Mouse (Mus musculus) lung, postnatal 36 days (tissue): ENCODE results near the gene Rraga.
"Not testable (repeated sequence)": the region's sequence is repeated elsewhere in the genome, so short reads cannot be mapped to it uniquely, and the experiment has no call there.

ENCODE experiments used
- DNase-seq: peaks from one replicate; pipeline ENCODE4 v3.0.0; 2022; ENCODE audit warnings: mixed read lengths

Rraga gene

DNA sequence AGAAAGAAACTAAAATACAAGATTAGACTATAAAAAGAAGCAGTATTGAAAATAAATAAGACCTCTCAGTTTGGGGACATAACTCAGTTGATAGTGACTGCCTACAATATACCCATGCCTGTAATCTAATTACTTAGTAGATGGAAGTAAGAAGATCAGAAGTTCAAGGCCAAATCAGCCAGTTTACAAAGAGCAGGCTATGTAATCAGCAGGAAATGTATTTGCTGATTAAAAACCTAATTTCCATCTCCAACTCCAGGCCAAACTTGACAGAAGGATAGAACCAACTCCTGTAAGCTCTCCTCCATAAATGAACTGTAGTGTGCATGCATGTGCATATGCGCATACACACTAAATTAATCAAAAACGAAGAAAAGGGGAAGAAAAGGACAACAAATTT is 15.8 kb downstream of the Rraga start:
- no peak for DNase-seq

GRCm38 (mm10) chr4:86611524-86612288 is 36.2 kb downstream of the Rraga start, which contains the start of gene Haus6:
Haus6 (minus strand) TSS chr4:86612055.
- DNase-seq, result peak; percentile 97

GRCm38 (mm10) chr4:86612289-86612620 is 36.8 kb downstream of the Rraga start:
- DNase-seq, result no peak

GRCm38 (mm10) chr4:86620506-86620905 is 45.0 kb downstream of the Rraga start:
- DNase-seq, result no peak

- DNase-seq, result no peak
Observed at GRCm38 (mm10) chr4:86622116-86622515, 46.6 kb downstream of the Rraga start.

DNA sequence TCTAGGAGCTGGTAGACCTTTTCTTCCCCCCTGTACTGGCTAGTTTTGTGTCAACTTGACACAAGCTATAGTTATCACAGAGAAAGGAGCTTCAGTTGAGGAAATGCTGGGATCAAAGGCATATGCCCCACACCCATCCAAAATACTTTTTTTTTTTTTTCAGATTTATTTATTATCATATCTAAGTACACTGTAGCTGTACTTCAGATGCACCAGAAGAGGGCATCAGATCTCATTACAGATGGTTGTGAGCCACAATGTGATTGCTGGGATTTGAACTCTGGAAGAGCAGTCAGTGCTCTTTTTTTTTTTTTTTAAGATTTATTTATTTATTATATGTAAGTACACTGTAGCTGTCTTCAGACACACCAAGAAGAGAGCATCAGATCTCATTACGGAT is 47.1 kb downstream of the Rraga start:
- DNase-seq, result not testable (repeated sequence)

GRCm38 (mm10) chr4:86625463-86625862 is 50.0 kb downstream of the Rraga start:
- DNase-seq, result peak; percentile 10

- DNase-seq, result not testable (repeated sequence)
Observed at GRCm38 (mm10) chr4:86626496-86626895, 51.0 kb downstream of the Rraga start.
